ENCODE assay signal across 9 mouse cellular contexts in genomic region chr9:83488491-83489210, GRCm38 (mm10). TPM values are rescaled to one million over a fixed set of nuclear protein-coding genes. Genes with fewer than 3 reads are reported as not detected.
A peak's percentile ranks its signal among the peaks of the same experiment; 100 is the strongest.
DNase-seq lines count a peak whose midpoint lies in the region; ATAC-seq and TF ChIP-seq lines count a peak whose summit lies in the region.
"Had no signal": no experiment of that assay in that cellular context is flagged by ENCODE, and none has a peak within 500 bp of the region (broad histone marks: within the 10 kb centered on the region; RNA-seq: fewer than 3 reads in every experiment).

No protein-coding gene starts in this region.

- H3K27me3 ChIP-seq in intestine, postnatal 0 days (replicated peaks; ENCODE audit: control insufficient read depth, insufficient read depth, low read length), result no peaks in the 10 kb centered on the region
- H3K27me3 ChIP-seq in intestine, embryonic 16.5 days (replicated peaks; ENCODE audit: control insufficient read depth, insufficient read depth, low read length), result no peaks in the 10 kb centered on the region
- H3K27me3 ChIP-seq in Patski, result peaks cover 12% of the 10 kb centered on the region
- no peaks in the 10 kb centered on the region for H3K27me3 ChIP-seq in forebrain, embryonic 16.5 days (replicated peaks; ENCODE audit: control insufficient read depth, insufficient read depth, low read length)
- no peaks in the 10 kb centered on the region for H3K27me3 ChIP-seq in neural tube, embryonic 15.5 days (replicated peaks)

- H3K4me3 ChIP-seq in intestine, postnatal 0 days (ENCODE audit: low read depth, low read length), result no peak overlapping the region
- H3K4me3 ChIP-seq in intestine, embryonic 16.5 days (ENCODE audit: low read length), result no peak overlapping the region
- H3K4me3 ChIP-seq in forebrain, embryonic 16.5 days (replicated peaks; ENCODE audit: low read length), result peak overlapping the region; percentile 19
- peak overlapping the region; percentile 19; the same call in 1 of the 2 replicates for H3K4me3 ChIP-seq in neural tube, embryonic 15.5 days (replicated peaks)

- no peak overlapping the region for H3K9ac ChIP-seq in intestine, postnatal 0 days (ENCODE audit: low read depth, low read length)
- no peak overlapping the region for H3K9ac ChIP-seq in intestine, embryonic 16.5 days (ENCODE audit: low read depth, low read length)
- peak overlapping the region; percentile 44; the same call in 1 of the 2 replicates for H3K9ac ChIP-seq in forebrain, embryonic 16.5 days (replicated peaks; ENCODE audit: low read depth, low read length)
- no peak overlapping the region; the same call in 1 of the 2 replicates for H3K9ac ChIP-seq in neural tube, embryonic 15.5 days (replicated peaks)

- CTCF ChIA-PET in Patski (lab: Charles Lee), result no interaction called here

- H3K4me1 ChIP-seq in intestine, postnatal 0 days (replicated peaks; ENCODE audit: control insufficient read depth, insufficient read depth, low read length), result no peaks in the 10 kb centered on the region
- H3K4me1 ChIP-seq in intestine, embryonic 16.5 days (ENCODE audit: control insufficient read depth, insufficient read depth, low read length), result no peaks in the 10 kb centered on the region
- peaks cover 12% of the 10 kb centered on the region for H3K4me1 ChIP-seq in forebrain, embryonic 16.5 days (replicated peaks; ENCODE audit: control insufficient read depth, insufficient read depth, low read length)
- peaks cover 10% of the 10 kb centered on the region for H3K4me1 ChIP-seq in neural tube, embryonic 15.5 days

- in situ Hi-C loops in Patski (cut with MboI; ENCODE audit: low pct_unique_long_range_greater_than_20kb), result loop anchor here (5.0 kb wide), 1 partner anchor 124 kb away; no protein-coding TSS in a partner anchor

- no peak for ATAC-seq in intestine, postnatal 0 days
- no peak for ATAC-seq in intestine, embryonic 16.5 days
- no peak for ATAC-seq in Patski
- peak; percentile 50 for ATAC-seq in forebrain, embryonic 16.5 days
- peak; percentile 67; the same call in 1 of the 2 replicates for ATAC-seq in neural tube, embryonic 15.5 days (ENCODE audit: low FRiP score)

- H3K36me3 ChIP-seq in intestine, postnatal 0 days (ENCODE audit: control insufficient read depth, insufficient read depth), result no peaks in the 10 kb centered on the region
- no peaks in the 10 kb centered on the region for H3K36me3 ChIP-seq in intestine, embryonic 16.5 days (ENCODE audit: control insufficient read depth, insufficient read depth, low read length)
- no peaks in the 10 kb centered on the region for H3K36me3 ChIP-seq in forebrain, embryonic 16.5 days (ENCODE audit: control insufficient read depth, insufficient read depth)
- H3K36me3 ChIP-seq in neural tube, embryonic 15.5 days, result no peaks in the 10 kb centered on the region

- H3K4me2 ChIP-seq in intestine, postnatal 0 days (replicated peaks; ENCODE audit: low read depth), result no peak overlapping the region
- H3K4me2 ChIP-seq in intestine, embryonic 16.5 days (ENCODE audit: low read depth, low read length), result no peak overlapping the region
- peak overlapping the region; percentile 46 for H3K4me2 ChIP-seq in forebrain, embryonic 16.5 days (ENCODE audit: low read length)
- H3K4me2 ChIP-seq in neural tube, embryonic 15.5 days, result peak overlapping the region; percentile 46

- peak; percentile 74 for TF ChIP-seq CTCF in intestine, postnatal 0 days (IDR thresholded peaks at IDR 0.05; ENCODE audit: low read depth)
- peak; percentile 52 for TF ChIP-seq CTCF in Patski (IDR thresholded peaks at IDR 0.05)

- 35% methylated on average over 15 of the region's 15 CpGs for WGBS in intestine, postnatal 0 days
- 38% methylated on average over 15 of the region's 15 CpGs for WGBS in intestine, embryonic 16.5 days
- 31% methylated on average over 15 of the region's 15 CpGs for WGBS in forebrain, embryonic 16.5 days
- 36% methylated on average over 15 of the region's 15 CpGs for WGBS in neural tube, embryonic 15.5 days

- H3K27ac ChIP-seq in intestine, postnatal 0 days (ENCODE audit: low read depth, low read length), result no peak overlapping the region
- no peak overlapping the region for H3K27ac ChIP-seq in intestine, embryonic 16.5 days (ENCODE audit: low read length)
- H3K27ac ChIP-seq in forebrain, embryonic 16.5 days (ENCODE audit: low read length), result peak overlapping the region; percentile 96
- H3K27ac ChIP-seq in neural tube, embryonic 15.5 days (replicated peaks), result peak overlapping the region; percentile 47; the same call in 1 of the 2 replicates
- H3K27ac ChIP-seq: macrophage had no signal

- no peaks in the 10 kb centered on the region for H3K9me3 ChIP-seq in intestine, postnatal 0 days (ENCODE audit: control insufficient read depth)
- no peaks in the 10 kb centered on the region for H3K9me3 ChIP-seq in intestine, embryonic 16.5 days (ENCODE audit: control insufficient read depth, low read length)
- H3K9me3 ChIP-seq in forebrain, embryonic 16.5 days (ENCODE audit: control insufficient read depth, low read length), result no peaks in the 10 kb centered on the region
- H3K9me3 ChIP-seq in neural tube, embryonic 15.5 days (replicated peaks), result no peaks in the 10 kb centered on the region

- POLR2A ChIA-PET in Patski (lab: Charles Lee), result no interaction called here

- no peak for DNase-seq in Patski (ENCODE audit: low read depth, low spot score)
- DNase-seq in layer of hippocampus, adult 18-20 months (ENCODE audit: low spot score in 2 of 2), result peak; percentile 35 to 71
- DNase-seq in gastrocnemius, postnatal 10 days, result no peak
- no peak for DNase-seq in ovary, adult 18-20 months (ENCODE audit: low spot score)

RNA-seq across cellular contexts. Expression of gene Lca5, which starts 47.7 kb away (rescaled TPM):
- 2.9 and 5.7 TPM in 2 replicates for polyA plus RNA-seq in intestine, postnatal 0 days (2015; fragmentation: Nextera tagmentation; extraction: Ambion mirVana)
- polyA plus RNA-seq in intestine, embryonic 16.5 days (2015; fragmentation: Nextera tagmentation; extraction: Ambion mirVana), result 6.8 and 8.0 TPM in 2 replicates
- 5.0 TPM for polyA plus RNA-seq in Patski (2021)
- polyA plus RNA-seq in forebrain, embryonic 16.5 days (2015; fragmentation: Nextera tagmentation; extraction: Ambion mirVana), result 19.3 and 22.5 TPM in 2 replicates
- total RNA-seq in layer of hippocampus, adult 18-20 months (2021), result 10 to 100 TPM; 11.7 to 16.5 TPM
- 12.0 and 14.2 TPM in 2 replicates for polyA plus RNA-seq in neural tube, embryonic 15.5 days (2015; fragmentation: Nextera tagmentation; extraction: Ambion mirVana)
- 1 to 10 TPM; 4.8 to 4.9 TPM for total RNA-seq in gastrocnemius, postnatal 10 days (2021)

RNA-seq across cellular contexts. Expression of gene Sh3bgrl2, which starts 59.5 kb away (rescaled TPM):
- 19.1 and 21.7 TPM in 2 replicates for polyA plus RNA-seq in intestine, postnatal 0 days (2015; fragmentation: Nextera tagmentation; extraction: Ambion mirVana)
- polyA plus RNA-seq in intestine, embryonic 16.5 days (2015; fragmentation: Nextera tagmentation; extraction: Ambion mirVana), result 16.5 and 17.9 TPM in 2 replicates
- polyA plus RNA-seq in Patski (2021), result 5.2 TPM
- 19.4 and 21.5 TPM in 2 replicates for polyA plus RNA-seq in forebrain, embryonic 16.5 days (2015; fragmentation: Nextera tagmentation; extraction: Ambion mirVana)
- 10 to 100 TPM; 28.9 to 33.1 TPM for total RNA-seq in layer of hippocampus, adult 18-20 months (2021)
- polyA plus RNA-seq in neural tube, embryonic 15.5 days (2015; fragmentation: Nextera tagmentation; extraction: Ambion mirVana), result 8.3 and 9.2 TPM in 2 replicates
- 1 to 10 TPM; 1.5 to 1.9 TPM for total RNA-seq in gastrocnemius, postnatal 10 days (2021)

Comparison
In these comparisons a context has a peak if more than half of its experiments do, and no peak if none do; other contexts are left out.
1. ATAC-seq: peak in forebrain, embryonic 16.5 days (single experiment) and neural tube, embryonic 15.5 days (single experiment); none in intestine, postnatal 0 days (single experiment), intestine, embryonic 16.5 days (single experiment) and Patski (single experiment).
2. H3K27ac ChIP-seq: peak in forebrain, embryonic 16.5 days (single experiment) and neural tube, embryonic 15.5 days (single experiment); none in intestine, postnatal 0 days (single experiment) and intestine, embryonic 16.5 days (single experiment).
3. H3K4me2 ChIP-seq: peak in forebrain, embryonic 16.5 days (single experiment) and neural tube, embryonic 15.5 days (single experiment); none in intestine, postnatal 0 days (single experiment) and intestine, embryonic 16.5 days (single experiment).
4. H3K4me3 ChIP-seq: peak in forebrain, embryonic 16.5 days (single experiment) and neural tube, embryonic 15.5 days (single experiment); none in intestine, postnatal 0 days (single experiment) and intestine, embryonic 16.5 days (single experiment).
5. DNase-seq: peak in layer of hippocampus, adult 18-20 months (2 of 2); none in Patski (single experiment), gastrocnemius, postnatal 10 days (single experiment) and ovary, adult 18-20 months (single experiment).